Mouse (Mus musculus): Measurements from ENCODE around the gene Gimap8. TPM values are rescaled to one million over a fixed set of nuclear protein-coding genes. Genes with fewer than 3 reads are reported as not detected.
"Not testable (repeated sequence)": the region's sequence is repeated elsewhere in the genome, so short reads cannot be mapped to it uniquely, and the experiment has no call there.

The Gimap8 gene
- total and polyA plus RNA-seq, 3 experiments, result 21.6 to 28.5 (median 27.5) TPM

GRCm38 (mm10) chr6:48620031-48620430 lies 27.0 kb upstream of the Gimap8 start:
- Histone ChIP-seq H3K4me2 (ENCODE audit: insufficient read depth, low read depth, poor library complexity, severe bottlenecking) (no peak overlapping the region), H3K4me3 (replicated peaks in 1 of 3; ENCODE audit: low read depth in 2 of 3, low read length in 2 of 3, poor library complexity in 1 of 3) (no peak overlapping the region), H3K9ac (ENCODE audit: insufficient read depth, low read depth) (no peak overlapping the region), H3K9me3 (replicated peaks; ENCODE audit: low read length) (no peaks in the 10 kb centered on the region), H3K4me1 (ENCODE audit: control insufficient read depth in 1 of 2, insufficient read depth in 2 of 2) (peaks cover 13 to 27% of the 10 kb centered on the region in 2 experiments), H3K36me3 (replicated peaks in 1 of 2; ENCODE audit: control insufficient read depth in 1 of 2, insufficient read depth in 1 of 2, low read length in 1 of 2) (peaks cover 18 to 64% of the 10 kb centered on the region in 2 experiments), H3K27me3 (replicated peaks) (no peaks in the 10 kb centered on the region), H3K79me2 (replicated peaks; ENCODE audit: control insufficient read depth, extremely low read depth, insufficient read depth, poor library complexity, severe bottlenecking) (no peaks in the 10 kb centered on the region), H3K27ac (ENCODE audit: insufficient read depth, low read depth) (no peak overlapping the region)
- TF ChIP-seq NRF1 (IDR thresholded peaks at IDR 0.05; ENCODE audit: low read depth, low read length) (no peak), BHLHE40 (IDR thresholded peaks at IDR 0.05; ENCODE audit: low read depth, low read length) (no peak), POLR2A (IDR thresholded peaks at IDR 0.05; ENCODE audit: low read depth, low read length) (no peak), MXI1 (IDR thresholded peaks at IDR 0.05; ENCODE audit: low read depth, low read length) (no peak)
- dilution Hi-C loops (cut with MboI; ENCODE audit: extremely low pct_ligation_motif_present, extremely low pct_unique_long_range_greater_than_20kb, low sequenced_read_pairs) (no loop called here), in situ Hi-C loops (cut with MboI; ENCODE audit: low pct_ligation_motif_present, low pct_unique_long_range_greater_than_20kb, low sequenced_read_pairs) (no loop called here)
- DNase-seq (ENCODE audit: extremely low read depth), result no peak

- H3K27me3 ChIP-seq (replicated peaks); in situ Hi-C loops (cut with MboI; ENCODE audit: low pct_ligation_motif_present, low pct_unique_long_range_greater_than_20kb, low sequenced_read_pairs); H3K79me2 ChIP-seq (replicated peaks; ENCODE audit: control insufficient read depth, extremely low read depth, insufficient read depth, poor library complexity, severe bottlenecking); dilution Hi-C loops (cut with MboI; ENCODE audit: extremely low pct_ligation_motif_present, extremely low pct_unique_long_range_greater_than_20kb, low sequenced_read_pairs); H3K9me3 ChIP-seq (replicated peaks; ENCODE audit: low read length): not testable (repeated sequence)
- Histone ChIP-seq H3K4me2 (ENCODE audit: insufficient read depth, low read depth, poor library complexity, severe bottlenecking) (peak overlapping the region; percentile 43), H3K9ac (ENCODE audit: insufficient read depth, low read depth) (peak overlapping the region; percentile 93), H3K36me3 (replicated peaks in 1 of 2; ENCODE audit: control insufficient read depth in 1 of 2, insufficient read depth in 1 of 2, low read length in 1 of 2) (peaks cover 18 to 53% of the 10 kb centered on the region in 2 experiments), H3K4me1 (ENCODE audit: control insufficient read depth in 1 of 2, insufficient read depth in 2 of 2) (peaks cover 13 to 31% of the 10 kb centered on the region in 2 experiments), H3K4me3 (replicated peaks in 1 of 3; ENCODE audit: low read depth in 2 of 3, low read length in 2 of 3, poor library complexity in 1 of 3) (peak overlapping the region; percentile 84 to 99 (median 88)), H3K27ac (ENCODE audit: insufficient read depth, low read depth) (peak overlapping the region; percentile 75)
- TF ChIP-seq MAX (IDR thresholded peaks at IDR 0.05; ENCODE audit: low read length) (peak; percentile 42; the same call in 1 of the 2 replicates), MEF2A (IDR thresholded peaks at IDR 0.05; ENCODE audit: borderline replicate concordance, low read depth, low read length) (peak; percentile 38; the same call in 1 of the 2 replicates), POLR2AphosphoS2 (IDR thresholded peaks at IDR 0.05; ENCODE audit: low read depth, low read length) (peak; percentile 92; the same call in 1 of the 2 replicates), SIN3A (IDR thresholded peaks at IDR 0.05; ENCODE audit: low read length) (peak; percentile 67; the same call in 1 of the 2 replicates), TBP (conservative IDR thresholded peaks at IDR 0.05; ENCODE audit: low read depth, low read length) (peak; percentile 79), KAT2A (IDR thresholded peaks at IDR 0.05; ENCODE audit: insufficient replicate concordance, low read length) (peak; percentile 86; the same call in 1 of the 2 replicates), IRF4 (IDR thresholded peaks at IDR 0.05; ENCODE audit: low read depth, low read length) (peak; percentile 43; the same call in 1 of the 2 replicates), MYC (IDR thresholded peaks at IDR 0.05; ENCODE audit: low read depth, low read length) (peak; percentile 48; the same call in 1 of the 2 replicates), ZMIZ1 (IDR thresholded peaks at IDR 0.05; ENCODE audit: low read depth, low read length) (peak; percentile 84; the same call in 1 of the 2 replicates), NELFE (IDR thresholded peaks at IDR 0.05; ENCODE audit: low read depth, low read length) (peak; percentile 77), ELF1 (IDR thresholded peaks at IDR 0.05; ENCODE audit: low read depth, low read length) (peak; percentile 93), GABPA (IDR thresholded peaks at IDR 0.05; ENCODE audit: insufficient replicate concordance, low read depth, low read length) (peak; percentile 49; the same call in 1 of the 2 replicates), HCFC1 (IDR thresholded peaks at IDR 0.05; ENCODE audit: low read depth, low read length) (peak; percentile 90), POLR2A (IDR thresholded peaks at IDR 0.05; ENCODE audit: low read depth, low read length) (peak; percentile 88), TCF12 (IDR thresholded peaks at IDR 0.05; ENCODE audit: low read depth, low read length) (peak; percentile 53; the same call in 1 of the 2 replicates)
- peak; percentile 81 for DNase-seq (ENCODE audit: extremely low read depth)
These were observed 24.7 kb upstream of the Gimap8 start for GRCm38 (mm10) chr6:48622186-48622843.
